Mouse (Mus musculus) neural tube, embryonic 13.5 days (tissue): Measurements from ENCODE around the gene Eif3m. TPM values are rescaled to one million over a fixed set of nuclear protein-coding genes. Genes with fewer than 3 reads are reported as not detected.
A peak's percentile ranks its signal among the peaks of the same experiment; 100 is the strongest.

Experiments
- ATAC-seq: fragments of 200-750 bp; cut with Nextera tagmentation; 2 replicates; pipeline ENCODE4 v1.8.0; 2017; ENCODE audit warnings: low read depth, mild to moderate bottlenecking, moderate TSS enrichment, moderate library complexity
- H3K27ac ChIP-seq: fragments of 300-500 bp; sonication (generic); replicated peaks from 2 replicates; pipeline ENCODE4 v1.5.1; 2015; ENCODE audit warnings: moderate library complexity, mild to moderate bottlenecking, inconsistent platforms
- H3K27me3 ChIP-seq: fragments of 300-500 bp; sonication (generic); 2 replicates; pipeline ENCODE4 v1.6.1; 2015; ENCODE audit warnings: mild to moderate bottlenecking, inconsistent platforms
- H3K36me3 ChIP-seq: fragments of 300-500 bp; sonication (generic); 2 replicates; pipeline ENCODE4 v1.6.1; 2015; ENCODE audit warnings: mild to moderate bottlenecking, inconsistent platforms
- H3K4me1 ChIP-seq: fragments of 300-500 bp; sonication (generic); replicated peaks from 2 replicates; pipeline ENCODE4 v1.6.1; 2015; ENCODE audit warnings: inconsistent platforms
- H3K4me2 ChIP-seq: fragments of 300-500 bp; sonication (generic); 2 replicates; pipeline ENCODE4 v1.6.1; 2015; ENCODE audit warnings: inconsistent platforms, mild to moderate bottlenecking, moderate library complexity
- H3K4me3 ChIP-seq: fragments of 300-500 bp; sonication (generic); 2 replicates; pipeline ENCODE4 v1.5.1; 2015; ENCODE audit warnings: mild to moderate bottlenecking, inconsistent platforms
- H3K9ac ChIP-seq: fragments of 300-500 bp; sonication (generic); 2 replicates; pipeline ENCODE4 v1.6.1; 2015; ENCODE audit warnings: moderate library complexity, mild to moderate bottlenecking, inconsistent platforms
- H3K9me3 ChIP-seq: fragments of 300-500 bp; sonication (generic); 2 replicates; pipeline ENCODE4 v1.6.1; 2016; ENCODE audit warnings: inconsistent platforms
- WGBS: fragments of 180-500 bp; shearing (Covaris S2); methylation state at CpG from one replicate; pipeline ENCODE4 v1.1.7; 2015; 5-methylcytosine and 5-hydroxymethylcytosine counted together
- polyA plus RNA-seq: library from polyadenylated mRNA; unstranded; fragments of >200 nt; fragmentation: Nextera tagmentation; extraction: Ambion mirVana; gene quantifications from 2 replicates; pipeline ENCODE4 v1.2.1, GENCODE M21; 2015

The Eif3m gene
- 207 and 223 TPM in 2 replicates for polyA plus RNA-seq

DNA sequence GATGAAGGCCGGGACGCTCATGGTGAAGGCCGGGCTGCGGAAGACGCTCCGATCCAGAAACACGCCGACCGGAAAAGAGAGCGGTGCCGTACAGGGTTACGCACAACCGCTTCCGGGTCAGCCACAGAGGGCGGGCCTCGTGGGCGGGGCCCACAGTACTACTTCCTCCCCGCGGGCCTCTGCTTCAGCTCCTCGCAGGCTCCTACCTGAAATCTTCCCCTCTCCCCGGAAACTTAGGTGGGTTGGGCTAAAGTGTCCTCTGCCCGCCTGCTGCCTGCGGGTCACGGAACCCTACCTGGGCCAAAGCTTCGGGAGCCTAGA lies at the start of gene Eif3m:
TSS of gene Eif3m (minus strand) at position 114 of the 321 bp plus-strand sequence.
- peak; percentile 100 for ATAC-seq

DNA sequence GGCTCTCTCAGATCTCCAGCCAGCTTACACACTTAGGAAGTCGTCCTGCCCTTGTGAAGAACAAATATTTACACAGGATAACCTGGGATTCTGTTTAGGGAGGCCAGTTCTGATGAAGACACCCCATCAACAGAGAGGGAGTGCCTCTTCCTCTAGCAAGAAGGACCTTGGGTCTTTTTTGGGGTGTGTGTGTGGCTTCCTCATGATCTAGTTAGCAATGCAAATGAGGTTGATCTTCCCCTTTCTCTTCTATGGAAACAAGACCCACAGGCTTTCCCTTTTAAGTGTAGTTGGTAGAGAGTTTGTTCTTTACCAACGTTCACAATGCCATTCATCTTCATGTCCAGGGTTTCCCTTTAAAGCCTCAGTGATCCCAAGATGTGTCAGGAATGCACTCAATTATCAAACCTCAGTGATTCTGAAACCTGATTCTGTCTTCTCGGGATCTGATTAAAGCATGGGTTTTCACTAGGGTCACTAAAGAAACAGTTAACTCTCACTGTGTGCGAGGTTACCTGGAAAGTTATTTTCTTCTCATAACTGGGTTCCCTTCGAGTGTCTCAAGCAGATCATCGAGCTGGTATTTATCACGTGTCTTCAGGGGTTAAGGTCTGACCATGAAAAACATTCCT lies 46.0 kb upstream of the Eif3m start:
- H3K9ac ChIP-seq = no peak overlapping the region
- H3K27ac ChIP-seq = no peak overlapping the region
- no peaks in the 10 kb centered on the region for H3K27me3 ChIP-seq
- H3K4me1 ChIP-seq = no peaks in the 10 kb centered on the region
- no peak for ATAC-seq
- H3K9me3 ChIP-seq = no peaks in the 10 kb centered on the region
- H3K4me2 ChIP-seq = no peak overlapping the region
- H3K36me3 ChIP-seq = no peaks in the 10 kb centered on the region
- H3K4me3 ChIP-seq = no peak overlapping the region
- WGBS = 53% methylated on average over 7 of the region's 7 CpGs

More for the DNA sequence above, at the start of gene Eif3m:
- H3K27ac ChIP-seq = peak within 1 kb of the TSS; percentile 85
- H3K4me3 ChIP-seq = peak within 1 kb of the TSS; percentile 92
- H3K36me3 ChIP-seq = peaks cover 19% of the 10 kb centered on the region
- peaks cover 22% of the 10 kb centered on the region for H3K4me1 ChIP-seq
- under 1% methylated on average over 25 of the region's 25 CpGs for WGBS
- peak within 1 kb of the TSS; percentile 93 for H3K4me2 ChIP-seq
- H3K9me3 ChIP-seq = no peaks in the 10 kb centered on the region
- peak within 1 kb of the TSS; percentile 89 for H3K9ac ChIP-seq
- no peaks in the 10 kb centered on the region for H3K27me3 ChIP-seq

GRCm38 (mm10) chr2:105058577-105059116 lies 41.8 kb upstream of the Eif3m start:
- Histone ChIP-seq H3K27me3 (no peaks in the 10 kb centered on the region), H3K4me2 (no peak overlapping the region), H3K27ac (no peak overlapping the region), H3K9me3 (no peaks in the 10 kb centered on the region), H3K9ac (no peak overlapping the region), H3K4me3 (no peak overlapping the region), H3K4me1 (no peaks in the 10 kb centered on the region), H3K36me3 (no peaks in the 10 kb centered on the region)
- ATAC-seq = no peak
- 84% methylated on average over 7 of the region's 7 CpGs for WGBS

DNA sequence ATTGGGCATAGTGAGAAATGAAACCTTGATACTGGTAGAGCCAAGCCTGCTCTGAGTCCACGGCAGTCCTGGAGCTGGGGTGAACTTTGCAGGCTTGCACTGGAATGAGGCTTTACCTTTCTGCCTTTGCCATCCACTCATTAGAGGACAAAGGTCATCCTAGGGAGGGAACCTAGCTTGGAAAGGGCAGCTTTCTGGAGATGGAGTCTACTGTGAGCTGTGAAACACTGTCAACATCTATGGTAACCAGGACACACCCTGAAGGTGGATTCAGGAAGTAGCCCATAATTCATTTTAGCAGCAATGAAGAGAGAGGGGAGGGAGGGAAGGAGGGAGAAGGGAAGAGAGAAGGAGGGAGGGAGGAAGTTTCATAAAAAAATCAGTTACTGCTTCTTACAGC lies 38.6 kb upstream of the Eif3m start:
- 86% methylated on average over 1 of the region's 1 CpGs for WGBS
- Histone ChIP-seq H3K27me3 (no peaks in the 10 kb centered on the region), H3K27ac (no peak overlapping the region), H3K4me1 (no peaks in the 10 kb centered on the region), H3K36me3 (no peaks in the 10 kb centered on the region), H3K9ac (no peak overlapping the region), H3K4me2 (no peak overlapping the region), H3K9me3 (no peaks in the 10 kb centered on the region), H3K4me3 (no peak overlapping the region)
- ATAC-seq = no peak

DNA sequence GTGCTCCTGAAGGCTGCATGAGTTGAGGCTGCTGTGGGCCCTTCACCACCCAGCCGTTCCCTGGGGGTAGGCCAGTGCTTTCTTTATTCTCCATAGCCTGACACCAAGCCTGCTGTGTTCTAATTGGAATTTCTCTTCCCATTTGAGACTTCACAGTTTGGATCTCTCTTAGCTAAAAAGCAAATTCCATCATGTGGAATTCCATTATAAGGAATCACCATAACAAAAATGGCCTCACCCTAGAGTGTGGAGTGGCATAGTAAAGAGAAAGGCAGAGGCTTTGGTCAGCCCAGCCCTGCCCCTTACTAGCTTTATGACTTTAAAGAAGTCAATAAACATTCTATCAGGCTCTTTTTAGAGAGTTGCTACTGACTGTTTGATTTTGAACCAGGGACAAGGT lies 31.4 kb upstream of the Eif3m start:
- H3K4me2 ChIP-seq = no peak overlapping the region
- no peak overlapping the region for H3K9ac ChIP-seq
- no peaks in the 10 kb centered on the region for H3K4me1 ChIP-seq
- 62% methylated on average over 1 of the region's 1 CpGs for WGBS
- H3K27ac ChIP-seq = no peak overlapping the region
- no peaks in the 10 kb centered on the region for H3K27me3 ChIP-seq
- H3K9me3 ChIP-seq = no peaks in the 10 kb centered on the region
- H3K36me3 ChIP-seq = no peaks in the 10 kb centered on the region
- no peak overlapping the region for H3K4me3 ChIP-seq
- no peak for ATAC-seq

GRCm38 (mm10) chr2:105043152-105043551 lies 26.3 kb upstream of the Eif3m start:
- no peak overlapping the region for H3K27ac ChIP-seq
- H3K4me1 ChIP-seq = no peaks in the 10 kb centered on the region
- WGBS = 27% methylated on average over 4 of the region's 4 CpGs
- H3K4me2 ChIP-seq = no peak overlapping the region
- no peaks in the 10 kb centered on the region for H3K9me3 ChIP-seq
- H3K4me3 ChIP-seq = no peak overlapping the region
- no peaks in the 10 kb centered on the region for H3K27me3 ChIP-seq
- H3K36me3 ChIP-seq = no peaks in the 10 kb centered on the region
- H3K9ac ChIP-seq = no peak overlapping the region
- no peak for ATAC-seq

DNA sequence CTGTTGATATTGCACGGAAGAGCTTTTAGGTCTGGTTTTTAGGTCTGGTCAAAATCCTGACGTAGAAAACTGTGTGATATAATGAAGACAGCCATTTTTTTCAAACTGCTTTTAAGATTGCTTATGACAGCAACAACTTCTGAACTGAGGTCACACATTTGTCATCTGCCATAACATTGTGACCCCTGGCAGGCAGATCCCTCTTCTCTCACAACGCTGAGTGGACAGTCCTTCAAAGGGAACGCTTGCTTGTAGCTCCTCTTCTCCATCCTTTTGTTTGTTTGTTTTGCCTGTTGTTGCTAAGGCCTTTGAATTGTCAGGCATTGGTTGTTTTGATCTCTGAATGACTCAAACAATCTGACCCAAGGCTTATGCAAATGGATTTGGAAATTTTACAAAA lies 24.0 kb upstream of the Eif3m start:
- no peaks in the 10 kb centered on the region for H3K27me3 ChIP-seq
- no peak overlapping the region for H3K4me3 ChIP-seq
- no peak overlapping the region for H3K27ac ChIP-seq
- no peak for ATAC-seq
- no peak overlapping the region for H3K9ac ChIP-seq
- H3K9me3 ChIP-seq = no peaks in the 10 kb centered on the region
- H3K4me1 ChIP-seq = peaks cover 6% of the 10 kb centered on the region
- no peaks in the 10 kb centered on the region for H3K36me3 ChIP-seq
- no peak overlapping the region for H3K4me2 ChIP-seq
- 73% methylated on average over 4 of the region's 4 CpGs for WGBS

DNA sequence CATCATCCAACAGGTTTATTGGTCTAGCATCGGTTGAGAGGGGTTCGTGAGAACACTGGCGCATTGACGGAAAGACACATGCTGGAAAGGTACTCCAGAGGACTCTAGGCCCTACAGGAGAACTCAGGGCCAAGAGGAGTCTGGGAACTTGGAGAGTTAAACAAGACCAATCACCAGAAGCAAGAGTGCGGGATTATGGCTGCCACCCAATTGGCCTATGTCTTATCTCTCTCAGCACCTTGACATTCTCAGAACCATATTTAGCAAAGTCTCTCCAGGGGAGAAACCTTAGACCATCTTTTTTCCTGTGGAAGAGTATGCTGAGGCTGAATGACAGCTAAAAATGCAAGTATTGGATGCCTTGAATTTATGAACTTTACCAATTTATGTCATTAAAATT lies 22.0 kb upstream of the Eif3m start:
- Histone ChIP-seq H3K27ac (no peak overlapping the region), H3K9ac (no peak overlapping the region), H3K4me3 (no peak overlapping the region), H3K4me2 (no peak overlapping the region), H3K36me3 (no peaks in the 10 kb centered on the region), H3K4me1 (peaks cover 11% of the 10 kb centered on the region), H3K27me3 (no peaks in the 10 kb centered on the region), H3K9me3 (no peaks in the 10 kb centered on the region)
- 89% methylated on average over 5 of the region's 5 CpGs for WGBS
- no peak for ATAC-seq

DNA sequence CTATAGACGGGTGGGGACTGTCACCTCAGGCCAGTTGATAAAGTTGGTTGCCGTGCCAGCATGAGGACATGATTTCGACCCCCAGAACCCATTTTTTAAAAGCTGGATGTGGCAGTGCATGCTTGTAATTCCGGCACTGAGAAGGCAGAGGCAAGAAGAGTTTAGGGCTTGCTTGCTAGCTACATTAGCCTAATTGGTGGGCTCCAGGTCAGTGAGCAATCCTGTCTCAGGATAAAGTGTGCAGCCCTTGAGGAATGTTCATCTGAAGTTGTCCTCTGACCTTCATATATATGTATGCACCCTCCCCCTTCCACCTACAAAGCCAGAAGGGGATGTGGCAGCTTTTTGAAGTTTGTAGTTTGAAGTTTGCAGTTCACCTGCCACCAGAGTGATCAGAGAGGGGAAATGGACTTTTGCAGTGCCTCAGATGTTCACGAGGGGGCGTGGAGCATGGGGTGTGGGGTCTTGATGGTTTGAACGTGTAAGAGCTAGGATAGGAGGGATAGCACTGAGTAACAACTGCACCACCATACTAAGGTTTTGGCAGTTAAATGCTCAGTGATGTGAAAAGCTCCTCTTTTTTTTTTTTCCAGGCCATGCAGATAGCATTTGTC lies 21.2 kb upstream of the Eif3m start:
- no peak overlapping the region for H3K4me3 ChIP-seq
- no peak overlapping the region for H3K9ac ChIP-seq
- no peak overlapping the region for H3K27ac ChIP-seq
- WGBS = 81% methylated on average over 7 of the region's 7 CpGs
- no peaks in the 10 kb centered on the region for H3K27me3 ChIP-seq
- H3K36me3 ChIP-seq = no peaks in the 10 kb centered on the region
- H3K4me1 ChIP-seq = peaks cover 11% of the 10 kb centered on the region
- H3K9me3 ChIP-seq = no peaks in the 10 kb centered on the region
- no peak for ATAC-seq
- no peak overlapping the region for H3K4me2 ChIP-seq

DNA sequence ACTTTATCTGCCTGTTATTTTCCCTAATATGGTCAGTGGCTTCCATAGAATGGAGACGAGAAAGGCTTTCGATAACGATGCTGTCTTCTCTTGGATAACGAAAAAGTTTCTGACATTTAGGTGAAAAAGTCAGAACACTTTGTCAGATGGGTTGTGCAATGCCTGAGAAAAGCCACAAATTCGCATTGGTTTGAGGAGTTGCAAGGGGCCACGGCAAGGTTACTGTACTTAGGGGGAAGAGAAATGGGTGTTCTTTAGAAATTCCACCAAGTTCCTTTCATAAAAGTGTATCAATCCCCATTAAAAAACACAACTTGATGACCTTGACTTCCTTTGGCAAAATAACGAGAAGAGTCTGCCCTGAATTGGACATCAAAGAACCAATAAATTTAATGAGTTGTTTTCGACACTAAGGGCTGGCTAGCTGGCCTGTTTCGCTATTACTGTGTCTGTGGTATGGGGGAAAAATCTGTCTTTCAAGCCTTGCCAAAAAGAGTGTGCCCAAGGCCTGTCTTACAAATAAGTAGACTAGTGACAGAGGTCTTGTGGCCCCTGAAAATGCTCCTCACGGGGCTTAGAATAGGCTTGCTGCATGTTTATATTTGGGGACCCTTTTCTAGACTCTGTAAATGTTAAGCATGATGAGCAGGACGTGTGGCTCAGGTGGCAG lies 19.7 kb upstream of the Eif3m start:
- no peak for ATAC-seq
- Histone ChIP-seq H3K4me1 (peaks cover 11% of the 10 kb centered on the region), H3K4me3 (no peak overlapping the region), H3K9me3 (no peaks in the 10 kb centered on the region), H3K27ac (no peak overlapping the region), H3K9ac (no peak overlapping the region), H3K4me2 (no peak overlapping the region), H3K36me3 (no peaks in the 10 kb centered on the region), H3K27me3 (no peaks in the 10 kb centered on the region)
- 60% methylated on average over 11 of the region's 11 CpGs for WGBS

DNA sequence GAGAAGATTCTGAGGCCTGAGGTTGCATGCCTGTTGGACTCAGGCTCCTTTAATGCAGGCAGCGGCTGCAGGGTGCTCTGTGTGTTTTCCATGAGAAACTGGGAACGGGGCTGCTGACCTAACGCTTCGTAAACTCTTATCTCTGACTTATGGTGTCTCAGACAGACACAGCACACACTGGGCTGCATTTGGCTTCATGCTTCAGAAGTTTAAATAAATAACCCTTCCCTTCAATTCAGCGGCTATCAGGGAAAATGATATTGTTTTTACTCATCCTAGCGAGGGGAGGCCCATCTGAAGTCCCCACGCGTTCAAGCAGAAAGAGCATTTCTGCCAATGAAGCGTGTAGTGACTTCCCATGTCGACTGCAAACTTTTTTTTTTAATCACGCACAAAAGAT lies 19.1 kb upstream of the Eif3m start:
- Histone ChIP-seq H3K27ac (no peak overlapping the region), H3K9ac (no peak overlapping the region), H3K36me3 (no peaks in the 10 kb centered on the region), H3K4me2 (no peak overlapping the region), H3K27me3 (no peaks in the 10 kb centered on the region), H3K9me3 (no peaks in the 10 kb centered on the region), H3K4me1 (peaks cover 11% of the 10 kb centered on the region), H3K4me3 (no peak overlapping the region)
- ATAC-seq = no peak
- 32% methylated on average over 11 of the region's 11 CpGs for WGBS

GRCm38 (mm10) chr2:105034084-105034483 lies 17.2 kb upstream of the Eif3m start:
- no peak overlapping the region for H3K4me2 ChIP-seq
- no peak overlapping the region for H3K4me3 ChIP-seq
- H3K27me3 ChIP-seq = no peaks in the 10 kb centered on the region
- H3K36me3 ChIP-seq = no peaks in the 10 kb centered on the region
- 41% methylated on average over 3 of the region's 3 CpGs for WGBS
- H3K27ac ChIP-seq = no peak overlapping the region
- H3K9ac ChIP-seq = no peak overlapping the region
- peaks cover 11% of the 10 kb centered on the region for H3K4me1 ChIP-seq
- no peak for ATAC-seq
- H3K9me3 ChIP-seq = no peaks in the 10 kb centered on the region
